Mouse (Mus musculus) CH12.LX (cell line): ENCODE data around the gene Cdc37l1. TPM values are rescaled to one million over a fixed set of nuclear protein-coding genes. Genes with fewer than 3 reads are reported as not detected.

Source experiments
- DNase-seq: peaks from one replicate; pipeline ENCODE4 v3.0.0-alpha.2; 2013; ENCODE audit errors: extremely low read depth
- H3K27ac ChIP-seq: 2 replicates; pipeline ENCODE4 v1.5.1; 2012; ENCODE audit warnings: low read depth, mild to moderate bottlenecking, control low read depth, moderate library complexity; ENCODE audit not compliant: insufficient read depth
- H3K27me3 ChIP-seq: replicated peaks from 2 replicates; pipeline ENCODE3; 2012; ENCODE audit warnings: inconsistent platforms
- H3K36me3 ChIP-seq, 2 experiments: replicated peaks in 1 of 2; 2 replicates each; pipeline versions ENCODE3 to v1.6.1; 2012; ENCODE audit warnings: inconsistent platforms in 1 of 2, low read length in 1 of 2, mild to moderate bottlenecking in 1 of 2, mixed read lengths in 1 of 2, moderate library complexity in 1 of 2; ENCODE audit not compliant: control insufficient read depth in 1 of 2, insufficient read depth in 1 of 2
- H3K4me1 ChIP-seq, 2 experiments: 2 replicates each; pipeline ENCODE4 v1.6.1; 2012; ENCODE audit warnings: inconsistent platforms in 1 of 2, moderate library complexity in 1 of 2; ENCODE audit not compliant: insufficient read depth in 2 of 2, control insufficient read depth in 1 of 2
- H3K4me2 ChIP-seq: 2 replicates; pipeline ENCODE4 v1.6.1; 2012; ENCODE audit warnings: low read depth, mild to moderate bottlenecking, control low read depth; ENCODE audit not compliant: poor library complexity, insufficient read depth, severe bottlenecking
- H3K4me3 ChIP-seq, 3 experiments: fragments of 150-350 bp in 1 of 3; sonication (generic) in 1 of 3; replicated peaks in 1 of 3; 2 replicates each; pipeline versions ENCODE3 to v1.5.1; 2011 to 2012; ENCODE audit warnings: low read depth in 2 of 3, low read length in 2 of 3, mild to moderate bottlenecking in 2 of 3, moderate library complexity in 2 of 3, control low read depth in 1 of 3, improper control_type of control experiment in 1 of 3, inconsistent platforms in 1 of 3, mixed read lengths in 1 of 3; ENCODE audit not compliant: poor library complexity in 1 of 3
- H3K79me2 ChIP-seq: replicated peaks from 2 replicates; pipeline ENCODE4 v1.6.1; 2012; ENCODE audit warnings: mild to moderate bottlenecking, moderate library complexity; ENCODE audit not compliant: control insufficient read depth, poor library complexity, insufficient read depth, severe bottlenecking; ENCODE audit errors: extremely low read depth
- H3K9ac ChIP-seq: 2 replicates; pipeline ENCODE4 v1.6.1; 2012; ENCODE audit warnings: low read depth, mild to moderate bottlenecking, control low read depth, moderate library complexity; ENCODE audit not compliant: insufficient read depth
- H3K9me3 ChIP-seq: replicated peaks from 2 replicates; pipeline ENCODE3; 2012; ENCODE audit warnings: low read length, inconsistent platforms, mixed read lengths
- CTCF ChIP-seq, 2 experiments: IDR thresholded peaks in 1 of 2; conservative IDR thresholded peaks in 1 of 2; 2 replicates each; pipeline ENCODE4 v1.5.1; 2011 to 2012; ENCODE audit warnings: low read depth in 2 of 2, low read length in 2 of 2, improper control_type of control experiment in 1 of 2, inconsistent platforms in 1 of 2, mild to moderate bottlenecking in 1 of 2, moderate library complexity in 1 of 2
- ELF1 ChIP-seq: IDR thresholded peaks from 2 replicates; pipeline ENCODE4 v1.6.1; 2014; ENCODE audit warnings: low read depth, mild to moderate bottlenecking, inconsistent platforms, low read length, improper control_type of control experiment
- EP300 ChIP-seq: IDR thresholded peaks from 2 replicates; pipeline ENCODE4 v1.6.1; 2011; ENCODE audit warnings: low read length, improper control_type of control experiment
- ETS1 ChIP-seq: conservative IDR thresholded peaks from 2 replicates; pipeline ENCODE4 v1.6.1; 2012; ENCODE audit warnings: low read depth, mild to moderate bottlenecking, inconsistent platforms, low read length, improper control_type of control experiment, moderate library complexity
- MAX ChIP-seq: IDR thresholded peaks from 2 replicates; pipeline ENCODE4 v1.6.1; 2011; ENCODE audit warnings: low read length, improper control_type of control experiment
- MYC ChIP-seq: IDR thresholded peaks from 2 replicates; pipeline ENCODE4 v1.6.1; 2011; ENCODE audit warnings: low read depth, mild to moderate bottlenecking, improper control_type of control experiment, low read length
- NELFE ChIP-seq: IDR thresholded peaks from 2 replicates; pipeline ENCODE4 v1.6.1; 2011; ENCODE audit warnings: low read depth, low read length, improper control_type of control experiment
- RCOR1 ChIP-seq: conservative IDR thresholded peaks from 2 replicates; pipeline ENCODE4 v1.6.1; 2012; ENCODE audit warnings: low read depth, mild to moderate bottlenecking, inconsistent platforms, low read length, improper control_type of control experiment
- SIN3A ChIP-seq: IDR thresholded peaks from 2 replicates; pipeline ENCODE4 v1.6.1; 2012; ENCODE audit warnings: low read length, improper control_type of control experiment, inconsistent platforms
- TCF12 ChIP-seq: IDR thresholded peaks from 2 replicates; pipeline ENCODE4 v1.6.1; 2014; ENCODE audit warnings: low read depth, mild to moderate bottlenecking, inconsistent platforms, low read length, improper control_type of control experiment
- UBTF ChIP-seq: IDR thresholded peaks from 2 replicates; pipeline ENCODE4 v1.6.1; 2012; ENCODE audit warnings: low read depth, mild to moderate bottlenecking, inconsistent platforms, low read length, improper control_type of control experiment, moderate library complexity
- USF1 ChIP-seq: IDR thresholded peaks from 2 replicates; pipeline ENCODE4 v1.6.1; 2014; ENCODE audit warnings: low read depth, mild to moderate bottlenecking, inconsistent platforms, low read length, improper control_type of control experiment
- ZKSCAN1 ChIP-seq: IDR thresholded peaks from 2 replicates; pipeline ENCODE4 v1.6.1; 2012; ENCODE audit warnings: low read depth, inconsistent platforms, low read length, improper control_type of control experiment, borderline replicate concordance
- ZMIZ1 ChIP-seq: IDR thresholded peaks from 2 replicates; pipeline ENCODE4 v1.6.1; 2012; ENCODE audit warnings: low read depth, mild to moderate bottlenecking, inconsistent platforms, low read length, improper control_type of control experiment
- ZNF384 ChIP-seq: IDR thresholded peaks from 2 replicates; pipeline ENCODE4 v1.6.1; 2012; ENCODE audit warnings: low read depth, low read length, improper control_type of control experiment, inconsistent platforms
- dilution Hi-C: fragments of 300-500 bp; cut with MboI; formaldehyde crosslinking; loops from 2 replicates; pipeline ENCODE4 v1.14.3; 2020; ENCODE audit warnings: low sequenced_read_pairs; ENCODE audit not compliant: extremely low pct_unique_long_range_greater_than_20kb, extremely low pct_ligation_motif_present
- in situ Hi-C: fragments of 300-500 bp; cut with MboI; formaldehyde crosslinking; loops from 3 replicates; pipeline ENCODE4 v1.14.3; 2019; ENCODE audit warnings: low sequenced_read_pairs, low pct_ligation_motif_present, low pct_unique_long_range_greater_than_20kb, mixed read lengths
- polyA plus RNA-seq: library from polyadenylated mRNA; unstranded; fragments of >175 nt; gene quantifications from 2 replicates; pipeline ENCODE4 v1.2.1, GENCODE M21; 2012; ENCODE audit warnings: low read depth; ENCODE audit not compliant: insufficient read length
- total RNA-seq, 2 experiments: library from RNA; depleted of rRNA; stranded (reverse); fragments of 300-350 nt in 1 of 2; fragments of >200 nt in 1 of 2; gene quantifications; 2 replicates each; pipeline ENCODE4 v1.2.3; 2012 to 2014

Gene Cdc37l1
- total and polyA plus RNA-seq, 3 experiments = 14.0 to 26.8 (median 22.9) TPM

- Histone ChIP-seq H3K9me3 (peaks cover 3% of the 10 kb centered on the region), H3K4me2 (peak overlapping the region; percentile 88), H3K27ac (no peak overlapping the region), H3K36me3 (peaks cover 0 to 28% of the 10 kb centered on the region in 2 experiments), H3K79me2 (no peaks in the 10 kb centered on the region; the same call in 1 of the 2 replicates), H3K4me3 (peak overlapping the region; percentile 50 to 96 (median 76)), H3K9ac (peak overlapping the region; percentile 62), H3K4me1 (peaks cover 0 to 25% of the 10 kb centered on the region in 2 experiments; a peak in 2 of 4 replicates), H3K27me3 (no peaks in the 10 kb centered on the region)
- dilution Hi-C loops = no loop called here
- DNase-seq = no peak
- TF ChIP-seq MYC (no peak), ZMIZ1 (no peak), NELFE (no peak), ZNF384 (no peak), USF1 (no peak), MAX (no peak), ZKSCAN1 (no peak)
- in situ Hi-C loops = no loop called here
Observed at GRCm38 (mm10) chr19:29045956-29046650, 56.0 kb downstream of the Cdc37l1 start.

- no peak overlapping the region for H3K27ac ChIP-seq
- DNase-seq = no peak
- TF ChIP-seq CTCF (conservative IDR thresholded peaks at IDR 0.05 in 1 of 2, IDR thresholded peaks at IDR 0.05 in 1 of 2; ENCODE audit: low read depth in 2 of 2, low read length in 2 of 2) (no peak), SIN3A (no peak), RCOR1 (no peak), EP300 (0 out of 2 replicates have a peak, but pooled peaks have one; percentile 7), USF1 (no peak), TCF12 (no peak), ETS1 (no peak), UBTF (no peak), ELF1 (no peak)
- TF ChIP-seq, all 38 proteins: peak for 1
- dilution Hi-C loops (no loop called here), in situ Hi-C loops (no loop called here)
- Histone ChIP-seq H3K9ac (peak overlapping the region; percentile 66), H3K79me2 (no peaks in the 10 kb centered on the region; the same call in 1 of the 2 replicates), H3K4me2 (peak overlapping the region; percentile 88; the same call in 1 of the 2 replicates), H3K4me1 (peaks cover 0 to 25% of the 10 kb centered on the region in 2 experiments; a peak in 2 of 4 replicates), H3K9me3 (no peaks in the 10 kb centered on the region), H3K4me3 (peak overlapping the region; percentile 76 to 96 (median 92)), H3K36me3 (peaks cover 0 to 23% of the 10 kb centered on the region in 2 experiments), H3K27me3 (no peaks in the 10 kb centered on the region)
Observed at GRCm38 (mm10) chr19:29046961-29047333, 56.8 kb downstream of the Cdc37l1 start.
